8 mouse cellular contexts compared by ENCODE assay signal in genomic region chr10:128498590-128498989, GRCm38 (mm10). TPM values are rescaled to one million over a fixed set of nuclear protein-coding genes. Genes with fewer than 3 reads are reported as not detected.
DNase-seq lines count a peak whose midpoint lies in the region; ATAC-seq lines count a peak whose summit lies in the region.

Gene Myl6b, minus strand, starts transcription at chr10:128498685.

- H3K27me3 ChIP-seq in heart, embryonic 14.5 days (ENCODE audit: control insufficient read depth, insufficient read depth, low read length) = no peaks in the 10 kb centered on the region
- no peaks in the 10 kb centered on the region for H3K27me3 ChIP-seq in liver, embryonic 13.5 days
- H3K27me3 ChIP-seq in stomach, embryonic 16.5 days (ENCODE audit: control insufficient read depth, insufficient read depth, low read length) = no peaks in the 10 kb centered on the region

- no peaks in the 10 kb centered on the region for H3K9me3 ChIP-seq in heart, embryonic 14.5 days (ENCODE audit: control insufficient read depth, low read length)
- H3K9me3 ChIP-seq in liver, embryonic 13.5 days (replicated peaks) = no peaks in the 10 kb centered on the region
- no peaks in the 10 kb centered on the region for H3K9me3 ChIP-seq in stomach, embryonic 16.5 days (replicated peaks; ENCODE audit: control insufficient read depth, low read length)

- H3K27ac ChIP-seq in brown adipose tissue, adult 24 weeks (replicated peaks; ENCODE audit: low read depth, low read length) = peak within 1 kb of the TSS; percentile 92
- peak within 1 kb of the TSS; percentile 97 to 99 for H3K27ac ChIP-seq in heart, embryonic 14.5 days (replicated peaks in 1 of 2; ENCODE audit: control insufficient read depth in 1 of 2, insufficient read depth in 1 of 2, low read depth in 2 of 2, low read length in 2 of 2)
- peak within 1 kb of the TSS; percentile 86 for H3K27ac ChIP-seq in liver, embryonic 13.5 days
- H3K27ac ChIP-seq in stomach, embryonic 16.5 days (ENCODE audit: low read length) = peak within 1 kb of the TSS; percentile 93

- H3K4me1 ChIP-seq in brown adipose tissue, adult 24 weeks (ENCODE audit: control insufficient read depth, insufficient read depth, insufficient read length, low read length) = peaks cover 11% of the 10 kb centered on the region
- peaks cover 20 to 42% of the 10 kb centered on the region in 2 experiments for H3K4me1 ChIP-seq in heart, embryonic 14.5 days (ENCODE audit: control insufficient read depth in 2 of 2, insufficient read depth in 2 of 2, low read length in 2 of 2)
- H3K4me1 ChIP-seq in liver, embryonic 13.5 days (replicated peaks) = peaks cover 77% of the 10 kb centered on the region
- peaks cover 18% of the 10 kb centered on the region for H3K4me1 ChIP-seq in stomach, embryonic 16.5 days (ENCODE audit: control insufficient read depth, insufficient read depth, low read length)

- WGBS in heart, embryonic 14.5 days = under 1% methylated on average over 27 of the region's 27 CpGs
- under 1% methylated on average over 27 of the region's 27 CpGs for WGBS in liver, embryonic 13.5 days (ENCODE audit: insufficient replicate concordance)
- WGBS in stomach, embryonic 16.5 days = under 1% methylated on average over 27 of the region's 27 CpGs

- peak within 1 kb of the TSS; percentile 65 for H3K4me3 ChIP-seq in brown adipose tissue, adult 24 weeks (ENCODE audit: insufficient read depth, low read depth, low read length)
- peak within 1 kb of the TSS; percentile 56 to 89 for H3K4me3 ChIP-seq in heart, embryonic 14.5 days (ENCODE audit: control insufficient read depth in 1 of 2, insufficient read depth in 1 of 2, low read depth in 1 of 2, low read length in 2 of 2)
- H3K4me3 ChIP-seq in liver, embryonic 13.5 days (replicated peaks) = peak within 1 kb of the TSS; percentile 73
- H3K4me3 ChIP-seq in stomach, embryonic 16.5 days (replicated peaks; ENCODE audit: low read length) = peak within 1 kb of the TSS; percentile 57

- no peaks in the 10 kb centered on the region for H3K36me3 ChIP-seq in heart, embryonic 14.5 days (ENCODE audit: control insufficient read depth, insufficient read depth, low read length)
- no peaks in the 10 kb centered on the region for H3K36me3 ChIP-seq in liver, embryonic 13.5 days
- no peaks in the 10 kb centered on the region for H3K36me3 ChIP-seq in stomach, embryonic 16.5 days (ENCODE audit: control insufficient read depth, insufficient read depth, low read length)

- peak within 1 kb of the TSS; percentile 80 for H3K9ac ChIP-seq in heart, embryonic 14.5 days (ENCODE audit: low read length)
- H3K9ac ChIP-seq in liver, embryonic 13.5 days = peak within 1 kb of the TSS; percentile 82
- H3K9ac ChIP-seq in stomach, embryonic 16.5 days (ENCODE audit: low read length) = peak within 1 kb of the TSS; percentile 74

- peak within 1 kb of the TSS; percentile 69 for H3K4me2 ChIP-seq in heart, embryonic 14.5 days (ENCODE audit: low read length)
- peak within 1 kb of the TSS; percentile 93 for H3K4me2 ChIP-seq in liver, embryonic 13.5 days
- peak within 1 kb of the TSS; percentile 84 for H3K4me2 ChIP-seq in stomach, embryonic 16.5 days (ENCODE audit: low read depth, low read length)

- peak; percentile 97 for DNase-seq in CD4-positive, CD25-positive, alpha-beta regulatory T cell, adult 2 months (ENCODE audit: low read depth, low spot score)
- peak; percentile 45 for DNase-seq in fat pad, adult 2 months (ENCODE audit: extremely low read depth, low read depth, low spot score)
- peak; percentile 97 for DNase-seq in kidney, postnatal 14 days
- peak; percentile 95 for DNase-seq in liver, embryonic 13.5 days
- DNase-seq in neural tube, embryonic 10.5 days (ENCODE audit: extremely low spot score, low spot score) = peak; percentile 95

- ATAC-seq in heart, embryonic 14.5 days (ENCODE audit: insufficient number of reproducible peaks, insufficient read depth, low FRiP score, low read depth) = peak; percentile 93
- peak; percentile 89 for ATAC-seq in liver, embryonic 13.5 days (ENCODE audit: low read depth)
- ATAC-seq in stomach, embryonic 16.5 days (ENCODE audit: insufficient read depth, low FRiP score) = peak; percentile 91

RNA-seq across cellular contexts. Expression of gene Myl6b, which starts in this region (rescaled TPM):
- 13.5 and 24.5 TPM in 2 replicates for polyA plus RNA-seq in brown adipose tissue, adult 24 weeks (2012; ENCODE audit: insufficient read depth, insufficient read length, missing spikeins)
- polyA plus RNA-seq in heart, embryonic 14.5 days (2014; fragmentation: Nextera tagmentation; extraction: Ambion mirVana) = 5.0 and 5.5 TPM in 2 replicates
- 1.2 and 1.3 TPM in 2 replicates for polyA plus RNA-seq in liver, embryonic 13.5 days (2015; fragmentation: Nextera tagmentation; extraction: Ambion mirVana)
- 2.7 and 3.9 TPM in 2 replicates for polyA plus RNA-seq in stomach, embryonic 16.5 days (2015; fragmentation: Nextera tagmentation; extraction: Ambion mirVana)

Comparison
In these comparisons a context has a peak if more than half of its experiments do, and no peak if none do; other contexts are left out.
1. Peak in every context shown above with its lines: DNase-seq, ATAC-seq, H3K4me3 ChIP-seq and H3K27ac ChIP-seq.
2. DNase-seq: peak in every context shown above with its lines; median percentile 97 in CD4-positive, CD25-positive, alpha-beta regulatory T cell, adult 2 months; 97 in kidney, postnatal 14 days; 95 in liver, embryonic 13.5 days; 95 in neural tube, embryonic 10.5 days; 45 in fat pad, adult 2 months.